Mouse (Mus musculus): ENCODE data around the gene Fry. TPM values are rescaled to one million over a fixed set of nuclear protein-coding genes. Genes with fewer than 3 reads are reported as not detected.

The Fry gene
- polyA plus RNA-seq, 1 experiment from 2014 or later = 8.5 TPM

DNA sequence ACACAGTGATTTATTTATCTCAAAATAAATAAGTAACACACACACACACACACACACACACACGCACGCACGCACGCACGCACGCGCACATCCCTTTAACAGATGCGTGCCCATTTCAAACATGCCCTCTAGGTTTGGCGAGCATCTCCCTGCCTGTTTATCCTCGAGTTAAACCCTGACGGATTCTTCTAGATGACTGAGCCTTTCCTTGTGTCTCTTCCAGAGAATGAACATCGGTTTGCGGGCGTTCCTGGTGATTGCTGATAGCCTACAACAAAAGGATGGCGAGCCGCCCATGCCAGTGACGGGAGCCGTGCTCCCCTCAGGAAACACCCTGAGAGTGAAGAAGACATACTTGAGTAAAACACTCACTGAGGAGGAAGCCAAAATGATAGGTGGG, 260.1 kb downstream of the Fry start:
- DNase-seq (ENCODE audit: low spot score) (no peak), ATAC-seq (replicated peaks; ENCODE audit: low FRiP score, low read depth) (no peak)
- WGBS = 87% methylated on average over 18 of the region's 18 CpGs
- TF ChIP-seq CTCF (IDR thresholded peaks at IDR 0.05; ENCODE audit: low read depth) = no peak
- no peaks in the 10 kb centered on the region for H3K9me3 ChIP-seq (replicated peaks; ENCODE audit: low read length)
- no peak overlapping the region for H3K4me2 ChIP-seq (ENCODE audit: low read length)
- no peak overlapping the region for H3K4me3 ChIP-seq (replicated peaks; ENCODE audit: low read depth, low read length)
- H3K27ac ChIP-seq = no peak overlapping the region
- H3K4me1 ChIP-seq (replicated peaks; ENCODE audit: insufficient read depth, low read length) = no peaks in the 10 kb centered on the region; the same call in 1 of the 2 replicates
- no peaks in the 10 kb centered on the region for H3K27me3 ChIP-seq (ENCODE audit: insufficient read depth, low read length)
- no peaks in the 10 kb centered on the region for H3K36me3 ChIP-seq (ENCODE audit: insufficient read depth, low read length)
- H3K9ac ChIP-seq (ENCODE audit: low read depth, low read length) = no peak overlapping the region

DNA sequence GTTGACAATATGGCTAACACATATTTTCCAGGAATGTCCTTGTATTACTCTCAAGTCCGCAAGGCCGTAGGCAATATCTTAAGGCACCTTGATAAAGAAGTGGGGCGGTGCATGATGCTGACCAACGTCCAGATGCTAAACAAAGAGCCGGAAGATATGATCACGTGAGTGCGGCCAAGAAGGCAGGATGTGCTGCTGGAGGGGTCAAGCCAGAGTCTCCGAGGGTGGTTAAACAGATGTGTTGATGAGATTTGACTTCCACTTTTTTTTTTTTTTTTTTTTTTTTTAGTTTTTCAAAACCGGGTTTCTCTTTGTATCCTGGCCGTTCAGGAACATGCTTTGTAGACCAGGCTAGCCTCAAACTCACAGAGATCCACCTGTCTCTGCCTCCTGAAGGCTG, 262.3 kb downstream of the Fry start:
- H3K4me3 ChIP-seq (replicated peaks; ENCODE audit: low read depth, low read length) = no peak overlapping the region
- ATAC-seq (replicated peaks; ENCODE audit: low FRiP score, low read depth) (no peak), DNase-seq (ENCODE audit: low spot score) (no peak)
- H3K9ac ChIP-seq (ENCODE audit: low read depth, low read length) = no peak overlapping the region
- 84% methylated on average over 10 of the region's 10 CpGs for WGBS
- TF ChIP-seq CTCF (IDR thresholded peaks at IDR 0.05; ENCODE audit: low read depth) = no peak
- H3K4me1 ChIP-seq (replicated peaks; ENCODE audit: insufficient read depth, low read length) = peaks cover 11% of the 10 kb centered on the region; the same call in 1 of the 2 replicates
- no peak overlapping the region for H3K27ac ChIP-seq
- no peaks in the 10 kb centered on the region for H3K27me3 ChIP-seq (ENCODE audit: insufficient read depth, low read length)
- H3K9me3 ChIP-seq (replicated peaks; ENCODE audit: low read length) = no peaks in the 10 kb centered on the region
- H3K4me2 ChIP-seq (ENCODE audit: low read length) = no peak overlapping the region
- H3K36me3 ChIP-seq (ENCODE audit: insufficient read depth, low read length) = no peaks in the 10 kb centered on the region

DNA sequence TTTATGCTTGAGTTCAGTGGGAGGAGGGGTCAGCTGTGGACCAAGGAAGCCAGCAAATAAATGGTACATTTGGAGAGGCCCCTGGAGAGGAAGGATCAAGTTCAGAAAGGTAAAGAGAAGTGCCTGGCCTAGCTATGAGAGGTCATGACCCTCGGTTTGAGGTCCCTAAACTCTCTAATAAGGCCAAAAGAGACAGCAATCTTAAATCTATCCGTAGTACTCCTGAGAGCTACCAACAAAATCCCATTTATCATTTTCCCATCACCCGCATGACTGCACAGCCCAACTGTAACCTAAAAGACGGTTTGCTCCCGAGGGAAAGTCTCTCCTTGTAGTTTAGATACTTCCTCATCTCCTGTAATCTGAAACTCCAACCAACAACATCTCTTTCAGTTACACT, 264.0 kb downstream of the Fry start:
- TF ChIP-seq CTCF (IDR thresholded peaks at IDR 0.05; ENCODE audit: low read depth) = no peak
- Histone ChIP-seq H3K4me1 (replicated peaks; ENCODE audit: insufficient read depth, low read length) (peaks cover 12% of the 10 kb centered on the region; the same call in 1 of the 2 replicates), H3K27ac (peak overlapping the region; percentile 47; the same call in 1 of the 2 replicates), H3K4me3 (replicated peaks; ENCODE audit: low read depth, low read length) (no peak overlapping the region), H3K27me3 (ENCODE audit: insufficient read depth, low read length) (no peaks in the 10 kb centered on the region), H3K9ac (ENCODE audit: low read depth, low read length) (no peak overlapping the region), H3K36me3 (ENCODE audit: insufficient read depth, low read length) (no peaks in the 10 kb centered on the region), H3K9me3 (replicated peaks; ENCODE audit: low read length) (no peaks in the 10 kb centered on the region), H3K4me2 (ENCODE audit: low read length) (no peak overlapping the region)
- ATAC-seq (replicated peaks; ENCODE audit: low FRiP score, low read depth) = no peak
- WGBS = 29% methylated on average over 5 of the region's 5 CpGs
- DNase-seq (ENCODE audit: low spot score) = peak; percentile 57

DNA sequence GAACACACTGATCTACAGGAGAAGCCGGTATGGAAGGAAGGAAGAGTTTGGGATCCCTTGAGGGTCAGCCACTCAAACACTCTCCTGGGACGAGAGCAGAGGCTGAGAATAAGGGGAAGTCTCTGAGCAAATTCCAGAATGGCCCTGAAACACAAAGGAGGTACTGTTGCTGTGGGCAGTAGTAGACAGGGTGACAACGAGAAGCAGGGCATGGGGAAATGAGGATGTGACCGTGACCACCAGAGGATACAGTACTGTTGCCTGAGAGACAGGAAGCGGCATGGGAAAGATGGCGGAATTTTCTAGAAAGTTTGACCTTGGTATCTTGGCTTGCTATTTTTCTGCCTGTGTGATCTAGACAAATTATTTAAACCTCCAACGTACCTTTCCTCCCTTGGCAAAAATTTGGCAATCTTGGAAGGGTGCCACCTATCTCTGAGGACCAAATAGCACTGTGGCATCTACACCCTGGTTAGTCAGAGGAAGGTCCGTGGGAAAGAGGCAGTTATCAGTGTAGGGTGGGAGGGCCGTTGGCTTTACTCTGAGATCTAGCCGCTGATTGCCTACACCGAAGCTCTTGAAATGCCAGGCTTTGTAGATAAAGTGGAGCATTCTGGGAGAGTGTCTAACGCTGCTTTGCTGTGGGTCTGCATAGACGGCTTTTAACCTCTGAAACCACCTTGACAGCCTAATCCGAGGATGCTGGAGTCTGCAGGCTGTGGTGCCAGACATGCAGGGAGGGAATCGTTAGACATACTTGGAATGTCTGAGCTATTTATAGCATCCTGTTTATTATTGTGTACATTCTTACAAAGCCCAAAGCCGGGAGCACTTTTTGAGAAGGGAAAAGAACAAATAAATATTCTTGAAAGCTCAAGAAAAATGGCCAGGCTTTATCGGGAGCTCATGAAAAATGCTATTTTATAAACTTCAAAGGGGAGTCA, 266.1 kb downstream of the Fry start:
- no peak overlapping the region for H3K4me3 ChIP-seq (replicated peaks; ENCODE audit: low read depth, low read length)
- DNase-seq (ENCODE audit: low spot score) (peak; percentile 91), ATAC-seq (replicated peaks; ENCODE audit: low FRiP score, low read depth) (no peak; the same call in 1 of the 2 replicates)
- 45% methylated on average over 17 of the region's 17 CpGs for WGBS
- peaks cover 12% of the 10 kb centered on the region; the same call in 1 of the 2 replicates for H3K4me1 ChIP-seq (replicated peaks; ENCODE audit: insufficient read depth, low read length)
- H3K9me3 ChIP-seq (replicated peaks; ENCODE audit: low read length) = no peaks in the 10 kb centered on the region
- TF ChIP-seq CTCF (IDR thresholded peaks at IDR 0.05; ENCODE audit: low read depth) = no peak
- no peaks in the 10 kb centered on the region for H3K27me3 ChIP-seq (ENCODE audit: insufficient read depth, low read length)
- H3K36me3 ChIP-seq (ENCODE audit: insufficient read depth, low read length) = no peaks in the 10 kb centered on the region
- peak overlapping the region; percentile 85 for H3K27ac ChIP-seq
- no peak overlapping the region; the same call in 1 of the 2 replicates for H3K4me2 ChIP-seq (ENCODE audit: low read length)
- H3K9ac ChIP-seq (ENCODE audit: low read depth, low read length) = no peak overlapping the region

DNA sequence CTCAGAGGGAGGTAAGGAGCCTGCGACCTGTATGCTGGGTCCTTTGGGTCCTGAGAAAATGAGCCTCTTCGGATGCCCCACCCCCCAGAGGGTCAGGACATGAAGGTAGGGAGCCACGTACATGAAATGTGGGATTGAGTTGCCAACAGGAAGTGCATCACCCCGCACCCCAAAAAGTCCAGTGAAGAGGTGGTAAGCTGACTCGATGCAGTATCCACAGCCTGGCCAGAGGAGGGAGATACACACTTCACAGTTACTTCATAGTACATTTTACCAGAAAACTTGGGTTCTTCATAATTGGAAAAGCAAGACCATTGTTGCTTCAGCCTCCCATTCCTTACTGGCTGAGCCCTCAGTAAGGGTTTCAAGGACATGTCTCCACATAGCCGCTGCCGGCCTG, 266.8 kb downstream of the Fry start:
- ATAC-seq (replicated peaks; ENCODE audit: low FRiP score, low read depth) (no peak), DNase-seq (ENCODE audit: low spot score) (peak; percentile 72)
- Histone ChIP-seq H3K27ac (peak overlapping the region; percentile 85), H3K27me3 (ENCODE audit: insufficient read depth, low read length) (no peaks in the 10 kb centered on the region), H3K9ac (ENCODE audit: low read depth, low read length) (no peak overlapping the region), H3K36me3 (ENCODE audit: insufficient read depth, low read length) (no peaks in the 10 kb centered on the region), H3K9me3 (replicated peaks; ENCODE audit: low read length) (no peaks in the 10 kb centered on the region), H3K4me3 (replicated peaks; ENCODE audit: low read depth, low read length) (no peak overlapping the region), H3K4me2 (ENCODE audit: low read length) (no peak overlapping the region; the same call in 1 of the 2 replicates), H3K4me1 (replicated peaks; ENCODE audit: insufficient read depth, low read length) (peaks cover 12% of the 10 kb centered on the region; the same call in 1 of the 2 replicates)
- peak; percentile 42; the same call in 1 of the 2 replicates for TF ChIP-seq CTCF (IDR thresholded peaks at IDR 0.05; ENCODE audit: low read depth)
- 55% methylated on average over 7 of the region's 7 CpGs for WGBS

DNA sequence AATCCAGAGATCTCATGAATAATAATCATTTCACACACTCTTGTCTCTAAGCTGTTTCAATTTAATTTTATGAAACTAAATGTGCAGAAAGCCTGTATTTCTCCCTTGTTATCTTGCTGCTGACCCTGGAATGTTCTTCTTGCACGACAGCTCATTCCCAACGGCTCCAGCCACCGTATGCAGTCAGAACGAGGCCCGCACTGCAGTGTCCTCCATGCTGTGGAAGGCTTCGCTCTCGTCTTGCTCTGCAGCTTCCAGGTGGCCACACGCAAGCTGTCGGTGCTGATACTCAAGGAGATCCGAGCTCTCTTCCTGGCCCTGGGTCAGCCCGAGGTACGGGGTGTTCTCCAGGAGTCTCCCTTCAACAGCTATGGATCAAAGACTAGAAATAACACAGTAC, 270.2 kb downstream of the Fry start:
- no peaks in the 10 kb centered on the region for H3K27me3 ChIP-seq (ENCODE audit: insufficient read depth, low read length)
- TF ChIP-seq CTCF (IDR thresholded peaks at IDR 0.05; ENCODE audit: low read depth) = no peak
- H3K9ac ChIP-seq (ENCODE audit: low read depth, low read length) = no peak overlapping the region
- H3K4me2 ChIP-seq (ENCODE audit: low read length) = no peak overlapping the region
- DNase-seq (ENCODE audit: low spot score) = no peak
- ATAC-seq (replicated peaks; ENCODE audit: low FRiP score, low read depth) = no peak
- 0 out of 2 replicates have a peak, but pooled peaks cover 3% of the 10 kb centered on the region for H3K36me3 ChIP-seq (ENCODE audit: insufficient read depth, low read length)
- no peak overlapping the region for H3K27ac ChIP-seq
- H3K4me3 ChIP-seq (replicated peaks; ENCODE audit: low read depth, low read length) = no peak overlapping the region
- no peaks in the 10 kb centered on the region for H3K9me3 ChIP-seq (replicated peaks; ENCODE audit: low read length)
- WGBS = 80% methylated on average over 12 of the region's 12 CpGs
- peaks cover 12% of the 10 kb centered on the region; the same call in 1 of the 2 replicates for H3K4me1 ChIP-seq (replicated peaks; ENCODE audit: insufficient read depth, low read length)
